16 mouse cellular contexts compared by ENCODE assay signal in the genomic region with DNA sequence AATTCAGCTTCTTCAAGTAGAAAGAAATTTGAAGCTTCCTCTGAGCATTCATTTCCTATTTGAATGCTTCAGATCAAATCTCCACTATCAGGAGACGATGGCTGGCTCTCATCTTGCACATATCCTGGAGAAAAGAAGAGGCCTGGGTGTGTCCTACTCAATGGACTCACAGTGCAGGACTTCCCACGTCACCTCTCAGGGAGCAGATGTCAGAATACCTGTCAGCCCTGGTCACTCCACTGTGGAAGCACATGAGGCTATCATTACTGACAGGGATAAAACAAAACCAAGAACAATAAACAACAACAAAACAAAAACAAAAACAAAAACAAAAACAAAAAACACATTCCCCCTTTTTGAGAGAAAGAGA. TPM values are rescaled to one million over a fixed set of nuclear protein-coding genes. Genes with fewer than 3 reads are reported as not detected.
A peak's percentile ranks its signal among the peaks of the same experiment; 100 is the strongest.
DNase-seq lines count a peak whose midpoint lies in the region; ATAC-seq lines count a peak whose summit lies in the region.
"Had no signal": no experiment of that assay in that cellular context is flagged by ENCODE, and none has a peak within 500 bp of the region (broad histone marks: within the 10 kb centered on the region; RNA-seq: fewer than 3 reads in every experiment).

No protein-coding gene starts in this region.

- H3K27me3 ChIP-seq in kidney, embryonic 14.5 days (ENCODE audit: control insufficient read depth, insufficient read depth, low read length), result no peaks in the 10 kb centered on the region
- no peaks in the 10 kb centered on the region for H3K27me3 ChIP-seq in midbrain, embryonic 11.5 days (ENCODE audit: control insufficient read depth, insufficient read depth, low read length)
- no peaks in the 10 kb centered on the region for H3K27me3 ChIP-seq in midbrain, embryonic 16.5 days (ENCODE audit: control insufficient read depth, insufficient read depth, low read depth, low read length)
- no peaks in the 10 kb centered on the region for H3K27me3 ChIP-seq in liver, embryonic 16.5 days (ENCODE audit: control insufficient read depth, insufficient read depth, low read depth, low read length)
- H3K27me3 ChIP-seq: limb, embryonic 12.5 days; midbrain, embryonic 15.5 days had no signal

- no peaks in the 10 kb centered on the region for H3K9me3 ChIP-seq in kidney, embryonic 14.5 days (ENCODE audit: control insufficient read depth, low read length)
- no peaks in the 10 kb centered on the region for H3K9me3 ChIP-seq in midbrain, embryonic 11.5 days (ENCODE audit: control insufficient read depth, low read length)
- H3K9me3 ChIP-seq in midbrain, embryonic 16.5 days (replicated peaks; ENCODE audit: control insufficient read depth, low read length, poor library complexity, severe bottlenecking), result no peaks in the 10 kb centered on the region
- no peaks in the 10 kb centered on the region for H3K9me3 ChIP-seq in liver, embryonic 16.5 days (replicated peaks; ENCODE audit: control insufficient read depth, low read length)
- H3K9me3 ChIP-seq: forebrain, embryonic 10.5 days; hindbrain, embryonic 10.5 days; limb, embryonic 12.5 days; midbrain, embryonic 15.5 days had no signal

- H3K36me3 ChIP-seq in kidney, embryonic 14.5 days (ENCODE audit: control insufficient read depth, insufficient read depth, low read length), result no peaks in the 10 kb centered on the region
- no peaks in the 10 kb centered on the region for H3K36me3 ChIP-seq in midbrain, embryonic 11.5 days (ENCODE audit: control insufficient read depth, insufficient read depth, low read length)
- H3K36me3 ChIP-seq in midbrain, embryonic 16.5 days (ENCODE audit: control insufficient read depth, insufficient read depth, low read length), result no peaks in the 10 kb centered on the region
- no peaks in the 10 kb centered on the region for H3K36me3 ChIP-seq in liver, embryonic 16.5 days (ENCODE audit: control insufficient read depth, insufficient read depth)
- H3K36me3 ChIP-seq: forebrain, embryonic 10.5 days; hindbrain, embryonic 10.5 days; limb, embryonic 12.5 days; midbrain, embryonic 15.5 days had no signal

- no peak for DNase-seq in kidney, adult 9 months
- DNase-seq in midbrain, embryonic 11.5 days (ENCODE audit: low spot score, missing footprints), result peak; percentile 56
- no peak for DNase-seq in layer of hippocampus, adult 8-10 months (ENCODE audit: low spot score in 2 of 2)
- no peak for DNase-seq in adrenal gland, adult 2 months
- DNase-seq: cerebellum, adult 2 months; gastrocnemius, postnatal 10 days; thymus, adult 18-20 months had no signal

- no peak overlapping the region for H3K9ac ChIP-seq in kidney, embryonic 14.5 days (ENCODE audit: low read depth, low read length)
- H3K9ac ChIP-seq in midbrain, embryonic 11.5 days (ENCODE audit: low read length), result no peak overlapping the region
- H3K9ac ChIP-seq in midbrain, embryonic 16.5 days (ENCODE audit: low read depth, low read length), result no peak overlapping the region
- no peak overlapping the region for H3K9ac ChIP-seq in liver, embryonic 16.5 days (ENCODE audit: low read depth, low read length)
- H3K9ac ChIP-seq: limb, embryonic 12.5 days; midbrain, embryonic 15.5 days had no signal

- no peak overlapping the region for H3K4me3 ChIP-seq in kidney, embryonic 14.5 days (ENCODE audit: low read length)
- H3K4me3 ChIP-seq in midbrain, embryonic 11.5 days (ENCODE audit: low read depth, low read length), result no peak overlapping the region
- no peak overlapping the region for H3K4me3 ChIP-seq in midbrain, embryonic 16.5 days (ENCODE audit: low read depth, low read length)
- H3K4me3 ChIP-seq in liver, embryonic 16.5 days (ENCODE audit: low read depth, low read length), result no peak overlapping the region
- H3K4me3 ChIP-seq: forebrain, embryonic 10.5 days; hindbrain, embryonic 10.5 days; left cerebral cortex, adult 2 months; limb, embryonic 12.5 days; midbrain, embryonic 15.5 days had no signal

- 0 out of 2 replicates have a peak, but pooled peaks have one; percentile 50 for ATAC-seq in kidney, embryonic 14.5 days (ENCODE audit: low FRiP score, low TSS enrichment)
- ATAC-seq in midbrain, embryonic 11.5 days (ENCODE audit: low FRiP score), result no peak
- no peak for ATAC-seq in midbrain, embryonic 16.5 days
- ATAC-seq in liver, embryonic 16.5 days (ENCODE audit: low read depth), result no peak
- ATAC-seq: CD4-positive, CD25-positive, alpha-beta regulatory T cell, adult 4 months had no signal

- WGBS in kidney, embryonic 14.5 days, result 39% methylated on average over 2 of the region's 2 CpGs
- 53% methylated on average over 2 of the region's 2 CpGs for WGBS in midbrain, embryonic 11.5 days
- WGBS in midbrain, embryonic 16.5 days, result 60% methylated on average over 2 of the region's 2 CpGs
- WGBS in liver, embryonic 16.5 days (ENCODE audit: insufficient replicate concordance), result 23% methylated on average over 2 of the region's 2 CpGs

- H3K4me1 ChIP-seq in kidney, embryonic 14.5 days (ENCODE audit: control insufficient read depth, insufficient read depth, low read length), result peaks cover 6% of the 10 kb centered on the region; the same call in 1 of the 2 replicates
- H3K4me1 ChIP-seq in midbrain, embryonic 11.5 days (ENCODE audit: control insufficient read depth, insufficient read depth, low read length), result peaks cover 3% of the 10 kb centered on the region; the same call in 1 of the 2 replicates
- H3K4me1 ChIP-seq in midbrain, embryonic 16.5 days (ENCODE audit: control insufficient read depth, insufficient read depth, low read length), result no peaks in the 10 kb centered on the region
- H3K4me1 ChIP-seq in liver, embryonic 16.5 days (ENCODE audit: control insufficient read depth, low read depth, low read length), result no peaks in the 10 kb centered on the region
- H3K4me1 ChIP-seq: limb, embryonic 12.5 days; midbrain, embryonic 15.5 days had no signal

- no peak overlapping the region for H3K4me2 ChIP-seq in kidney, embryonic 14.5 days (replicated peaks; ENCODE audit: low read depth, low read length)
- no peak overlapping the region for H3K4me2 ChIP-seq in midbrain, embryonic 11.5 days
- H3K4me2 ChIP-seq in midbrain, embryonic 16.5 days (ENCODE audit: low read length), result no peak overlapping the region
- 0 out of 2 replicates have a peak overlapping the region, but pooled peaks have one; percentile 12 for H3K4me2 ChIP-seq in liver, embryonic 16.5 days (ENCODE audit: low read depth, low read length)
- H3K4me2 ChIP-seq: limb, embryonic 12.5 days; midbrain, embryonic 15.5 days had no signal

- no peak overlapping the region for H3K27ac ChIP-seq in kidney, embryonic 14.5 days (ENCODE audit: low read depth, low read length)
- H3K27ac ChIP-seq in midbrain, embryonic 11.5 days (ENCODE audit: low read depth, low read length), result no peak overlapping the region
- no peak overlapping the region for H3K27ac ChIP-seq in midbrain, embryonic 16.5 days (ENCODE audit: low read length)
- no peak overlapping the region for H3K27ac ChIP-seq in liver, embryonic 16.5 days (ENCODE audit: low read length)
- H3K27ac ChIP-seq: forebrain, embryonic 10.5 days; hindbrain, embryonic 10.5 days; left cerebral cortex, adult 2 months; limb, embryonic 12.5 days; midbrain, embryonic 15.5 days had no signal

RNA-seq across cellular contexts. Expression of a gene that starts 32.5 kb away (rescaled TPM):
- 14.6 and 22.1 TPM in 2 replicates for polyA plus RNA-seq in kidney, embryonic 14.5 days (2014; fragmentation: Nextera tagmentation; extraction: Ambion mirVana)
- 17.1 and 20.2 TPM in 2 replicates for polyA plus RNA-seq in midbrain, embryonic 11.5 days (2014; fragmentation: Nextera tagmentation; extraction: Ambion mirVana)
- 13.2 and 14.2 TPM in 2 replicates for polyA plus RNA-seq in midbrain, embryonic 16.5 days (2015; fragmentation: Nextera tagmentation; extraction: Ambion mirVana)
- 6.5 and 6.8 TPM in 2 replicates for polyA plus RNA-seq in liver, embryonic 16.5 days (2015; fragmentation: Nextera tagmentation; extraction: Ambion mirVana)
- total RNA-seq in layer of hippocampus, adult 8-10 months (2022), result 10 to 100 TPM; 32.3 to 41.8 (median 37.1) TPM
- 10 to 100 TPM; 33.2 to 58.2 TPM for total RNA-seq in adrenal gland, adult 2 months (2021)
- 21.4 and 64.9 TPM in 2 replicates for polyA plus RNA-seq in adrenal gland, adult 2 months (2012; rRNA removed)
